Mouse (Mus musculus) liver, embryonic 14.5 days (tissue): ENCODE data around the gene Ptcra. TPM values are rescaled to one million over a fixed set of nuclear protein-coding genes. Genes with fewer than 3 reads are reported as not detected.
"Not testable (repeated sequence)": the region's sequence is repeated elsewhere in the genome, so short reads cannot be mapped to it uniquely, and the experiment has no call there.

Experiments
- ATAC-seq: fragments of 200-750 bp; cut with Nextera tagmentation; 2 replicates; pipeline ENCODE4 v1.8.0; 2017; ENCODE audit warnings: moderate number of reproducible peaks, mild to moderate bottlenecking, moderate library complexity; ENCODE audit not compliant: insufficient read depth
- DNase-seq, 3 experiments: peaks; one replicate each; pipeline ENCODE4 v3.0.0-alpha.2; 2012 to 2013; ENCODE audit warnings: low read depth in 3 of 3, low spot score in 3 of 3
- H3K27ac ChIP-seq: fragments of 300-500 bp; sonication (generic); 2 replicates; pipeline ENCODE4 v1.5.1; 2014; ENCODE audit warnings: moderate library complexity, mild to moderate bottlenecking, control low read depth, inconsistent platforms
- H3K27me3 ChIP-seq: fragments of 300-500 bp; sonication (generic); 2 replicates; pipeline ENCODE4 v1.6.1; 2014; ENCODE audit warnings: mild to moderate bottlenecking, low read length, moderate library complexity; ENCODE audit not compliant: control insufficient read depth, insufficient read depth
- H3K36me3 ChIP-seq: fragments of 300-500 bp; sonication (generic); replicated peaks from 2 replicates; pipeline ENCODE4 v1.6.1; 2014; ENCODE audit warnings: low read depth; ENCODE audit not compliant: control insufficient read depth, insufficient read depth
- H3K4me1 ChIP-seq, 2 experiments: fragments of 200-500 bp in 1 of 2; fragments of 300-500 bp in 1 of 2; sonication (generic) in 1 of 2; replicated peaks; 2 replicates each; pipeline ENCODE4 v1.6.1; 2012 to 2014; ENCODE audit warnings: antibody characterized with exemption in 1 of 2, inconsistent platforms in 1 of 2, low read length in 1 of 2; ENCODE audit not compliant: control insufficient read depth in 2 of 2, insufficient read depth in 2 of 2
- H3K4me2 ChIP-seq: fragments of 300-500 bp; sonication (generic); 2 replicates; pipeline ENCODE4 v1.6.1; 2014; ENCODE audit warnings: low read depth, mild to moderate bottlenecking, control low read depth, moderate library complexity
- H3K4me3 ChIP-seq, 2 experiments: fragments of 200-500 bp in 1 of 2; fragments of 300-500 bp in 1 of 2; sonication (generic) in 1 of 2; 2 replicates each; pipeline ENCODE4 v1.5.1; 2012 to 2014; ENCODE audit warnings: low read depth in 2 of 2, low read length in 2 of 2, mild to moderate bottlenecking in 2 of 2, control low read depth in 1 of 2, inconsistent platforms in 1 of 2, moderate library complexity in 1 of 2; ENCODE audit not compliant: insufficient read depth in 1 of 2
- H3K9ac ChIP-seq: fragments of 300-500 bp; sonication (generic); replicated peaks from 2 replicates; pipeline ENCODE4 v1.6.1; 2014; ENCODE audit warnings: mild to moderate bottlenecking, control low read depth, moderate library complexity
- H3K9me3 ChIP-seq: fragments of 300-500 bp; sonication (generic); 2 replicates; pipeline ENCODE4 v1.6.1; 2016; ENCODE audit warnings: low read length, mixed read lengths; ENCODE audit not compliant: control insufficient read depth
- CTCF ChIP-seq: IDR thresholded peaks from 2 replicates; pipeline ENCODE4 v1.5.1; 2016; ENCODE audit warnings: antibody characterized with exemption, low read depth, control low read depth
- EP300 ChIP-seq: IDR thresholded peaks from 2 replicates; pipeline ENCODE4 v1.6.1; 2016; ENCODE audit warnings: antibody characterized with exemption, low read depth
- WGBS: fragments of 180-500 bp; shearing (Covaris S2); extraction: QIAGEN DNeasy Blood & Tissue Kit; methylation state at CpG from one replicate; pipeline ENCODE4 v1.1.7; 2014; ENCODE audit not compliant: insufficient replicate concordance; 5-methylcytosine and 5-hydroxymethylcytosine counted together
- polyA plus RNA-seq, 2 experiments: library from polyadenylated mRNA; depleted of rRNA in 1 of 2; stranded (reverse) in 1 of 2; unstranded in 1 of 2; fragments of >200 nt; fragmentation: Nextera tagmentation in 1 of 2; extraction: Ambion mirVana in 1 of 2; gene quantifications; 2 replicates each; pipeline versions ENCODE4 v1.2.1 to v1.2.3; 2012 to 2014

Gene Ptcra
- polyA plus RNA-seq, 2 experiments, result 0.04 to 0.10 TPM

DNA sequence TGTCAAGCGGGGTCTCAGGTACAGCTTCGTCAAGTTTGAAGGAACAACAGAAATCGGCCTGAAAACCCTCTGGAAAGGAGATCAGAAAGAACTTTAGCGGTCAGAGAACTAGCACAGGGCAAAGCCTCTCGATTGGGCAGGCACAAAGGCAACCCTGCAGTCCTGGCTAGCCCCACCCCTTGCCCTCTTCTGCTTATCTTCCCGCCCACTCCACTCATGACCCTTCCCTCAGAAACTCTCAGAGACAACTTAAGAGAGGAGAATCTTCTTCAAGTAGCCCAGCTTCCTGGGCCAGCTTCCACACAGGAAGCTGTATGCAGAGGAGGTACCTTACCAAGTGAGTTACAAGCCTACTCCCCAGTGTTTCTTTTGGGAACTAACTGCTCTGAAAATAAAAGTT is 38.2 kb upstream of the Ptcra start:
- peaks cover 0 to 3% of the 10 kb centered on the region in 2 experiments; a peak in 1 of 4 replicates for H3K4me1 ChIP-seq
- H3K9ac ChIP-seq, result no peak overlapping the region
- H3K36me3 ChIP-seq, result peaks cover 17% of the 10 kb centered on the region
- ATAC-seq, result no peak
- H3K4me2 ChIP-seq, result no peak overlapping the region
- no peak overlapping the region for H3K27ac ChIP-seq
- no peaks in the 10 kb centered on the region for H3K27me3 ChIP-seq
- 71% methylated on average over 6 of the region's 6 CpGs for WGBS
- no peaks in the 10 kb centered on the region for H3K9me3 ChIP-seq
- TF ChIP-seq CTCF (no peak), EP300 (no peak)
- no peak for DNase-seq
- H3K4me3 ChIP-seq, result no peak overlapping the region

DNA sequence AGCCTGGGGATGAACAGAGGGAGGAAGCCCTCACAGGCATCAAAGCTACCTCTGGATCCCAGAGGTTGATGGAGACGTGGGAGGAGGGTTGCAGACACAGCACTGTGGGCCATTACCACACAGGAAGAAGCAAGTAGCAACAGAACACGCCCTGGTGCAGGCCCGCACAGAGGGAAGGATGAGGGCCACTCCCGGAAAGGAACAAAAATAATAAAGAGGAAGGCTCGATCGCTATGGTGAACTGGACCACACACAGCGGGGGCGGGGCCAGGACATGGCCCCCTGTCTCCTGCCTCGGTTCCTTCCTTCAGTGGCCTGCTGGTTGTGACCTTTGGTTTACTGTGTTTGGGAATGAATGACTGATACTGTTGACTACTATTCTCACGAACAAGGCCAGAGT is 36.2 kb upstream of the Ptcra start:
- Histone ChIP-seq H3K36me3 (peaks cover 9% of the 10 kb centered on the region), H3K27me3 (no peaks in the 10 kb centered on the region), H3K4me3 (no peak overlapping the region), H3K27ac (no peak overlapping the region), H3K9ac (no peak overlapping the region), H3K9me3 (no peaks in the 10 kb centered on the region), H3K4me1 (peaks cover 0 to 3% of the 10 kb centered on the region in 2 experiments; a peak in 1 of 4 replicates), H3K4me2 (no peak overlapping the region)
- TF ChIP-seq EP300 (no peak), CTCF (no peak)
- no peak for ATAC-seq
- 62% methylated on average over 10 of the region's 10 CpGs for WGBS
- DNase-seq, result no peak

DNA sequence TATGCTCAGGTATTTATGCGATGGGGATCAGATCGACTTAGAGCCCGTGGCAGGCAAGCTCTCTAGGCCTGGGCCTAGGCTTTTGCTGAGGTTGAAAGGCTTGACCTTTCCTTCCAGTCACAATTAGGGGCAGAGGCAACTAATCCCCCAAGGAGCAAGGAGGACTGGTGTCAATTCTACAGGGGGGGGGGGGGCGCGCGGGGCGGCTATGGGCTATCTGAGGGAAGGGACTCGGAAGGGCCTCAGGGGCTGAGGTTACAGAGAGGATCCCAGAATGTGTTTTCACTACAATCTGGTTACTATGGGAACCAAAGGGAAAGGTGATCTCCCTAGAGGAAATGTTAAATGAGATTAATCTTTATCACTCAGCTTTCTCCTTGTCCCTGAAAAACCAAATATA is 33.9 kb upstream of the Ptcra start:
- Histone ChIP-seq H3K36me3 (peaks cover 9% of the 10 kb centered on the region), H3K4me2 (no peak overlapping the region), H3K27ac (no peak overlapping the region), H3K4me3 (no peak overlapping the region), H3K4me1 (peaks cover 0 to 12% of the 10 kb centered on the region in 2 experiments; a peak in 2 of 4 replicates), H3K9me3 (no peaks in the 10 kb centered on the region), H3K27me3 (no peaks in the 10 kb centered on the region), H3K9ac (no peak overlapping the region)
- ATAC-seq (no peak), DNase-seq (no peak)
- TF ChIP-seq EP300 (no peak), CTCF (no peak)
- WGBS, result 87% methylated on average over 7 of the region's 8 CpGs

DNA sequence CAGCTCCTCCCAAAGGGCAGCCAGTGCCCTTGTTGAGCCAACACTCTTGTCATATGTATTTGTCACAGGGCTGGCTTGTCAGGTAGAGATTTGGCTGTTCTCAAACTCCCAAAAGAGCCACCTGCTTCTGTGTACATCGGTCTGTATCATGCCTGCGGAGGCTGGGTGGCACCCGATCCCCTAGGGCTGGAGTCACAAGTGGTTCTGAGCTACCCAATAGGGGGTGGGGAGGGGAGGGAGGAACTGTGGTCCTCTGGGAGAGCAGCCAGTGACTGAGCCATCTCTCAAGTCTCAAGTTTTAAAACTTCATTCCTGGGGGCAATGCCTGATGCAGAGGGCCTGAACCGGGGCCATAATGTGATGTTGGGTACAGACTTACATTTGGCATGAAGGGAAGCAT is 33.2 kb upstream of the Ptcra start:
- no peak overlapping the region for H3K4me2 ChIP-seq
- no peak overlapping the region for H3K27ac ChIP-seq
- no peak overlapping the region for H3K4me3 ChIP-seq
- H3K4me1 ChIP-seq, result peaks cover 0 to 9% of the 10 kb centered on the region in 2 experiments; a peak in 2 of 4 replicates
- H3K9ac ChIP-seq, result no peak overlapping the region
- H3K27me3 ChIP-seq, result no peaks in the 10 kb centered on the region
- 87% methylated on average over 4 of the region's 4 CpGs for WGBS
- H3K9me3 ChIP-seq, result no peaks in the 10 kb centered on the region
- DNase-seq (no peak), ATAC-seq (no peak)
- H3K36me3 ChIP-seq, result peaks cover 9% of the 10 kb centered on the region
- no peak for TF ChIP-seq CTCF
- TF ChIP-seq EP300, result no peak

DNA sequence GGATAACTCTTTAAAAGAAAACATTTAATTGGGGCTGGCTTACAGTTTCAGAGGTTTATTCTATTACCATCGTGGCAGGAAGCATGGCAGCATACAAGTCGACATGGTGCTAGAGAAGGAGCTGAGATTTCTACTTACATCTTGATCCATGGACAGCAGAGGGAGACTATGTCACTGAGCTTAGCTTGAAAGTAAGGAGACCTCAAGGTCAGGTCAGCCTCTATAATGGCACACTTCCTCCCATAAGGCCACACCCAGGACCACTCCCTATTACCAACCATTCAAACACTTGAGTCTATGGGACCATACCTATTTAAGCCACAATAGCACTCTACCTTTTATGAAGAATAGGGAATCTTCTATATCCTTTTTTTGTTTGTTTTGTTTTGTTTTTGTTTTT is 29.5 kb upstream of the Ptcra start:
- ATAC-seq, result no peak
- Histone ChIP-seq H3K4me2 (no peak overlapping the region), H3K4me3 (no peak overlapping the region), H3K36me3 (no peaks in the 10 kb centered on the region), H3K9me3 (no peaks in the 10 kb centered on the region), H3K27ac (no peak overlapping the region), H3K27me3 (no peaks in the 10 kb centered on the region), H3K4me1 (peaks cover 0 to 9% of the 10 kb centered on the region in 2 experiments; a peak in 2 of 4 replicates), H3K9ac (no peak overlapping the region)
- WGBS, result 67% methylated on average over 2 of the region's 2 CpGs
- no peak for DNase-seq
- TF ChIP-seq EP300 (no peak), CTCF (no peak)

DNA sequence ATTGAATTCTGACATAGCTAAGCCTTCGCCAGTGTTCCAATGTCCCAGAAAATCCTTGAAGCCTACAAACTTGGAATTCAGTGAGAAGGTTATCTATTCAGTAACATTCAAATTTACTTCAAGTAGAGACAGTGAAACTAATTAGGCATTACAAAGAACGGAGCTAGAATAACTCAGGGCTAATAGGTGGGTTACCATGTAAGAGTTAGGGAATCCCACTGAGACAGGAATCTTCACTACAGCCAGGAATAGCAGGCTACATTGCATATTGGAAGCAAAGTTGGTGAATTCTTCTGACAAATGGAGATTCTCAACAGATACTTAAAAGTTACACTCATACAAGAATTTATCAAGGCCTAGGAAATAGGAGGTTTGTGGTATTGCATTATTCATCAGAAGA is 24.5 kb upstream of the Ptcra start:
- not testable (repeated sequence) for H3K4me2 ChIP-seq, ATAC-seq, H3K9ac ChIP-seq, H3K36me3 ChIP-seq, H3K4me3 ChIP-seq, DNase-seq, H3K27me3 ChIP-seq, H3K9me3 ChIP-seq, H3K27ac ChIP-seq
- 60% methylated on average over 2 of the region's 2 CpGs for WGBS
- peaks cover 9 to 10% of the 10 kb centered on the region in 2 experiments for H3K4me1 ChIP-seq
